Mouse (Mus musculus): ENCODE data around the gene Lyl1. TPM values are rescaled to one million over a fixed set of nuclear protein-coding genes. Genes with fewer than 3 reads are reported as not detected.
A peak's percentile ranks its signal among the peaks of the same experiment; 100 is the strongest.

The Lyl1 gene
- polyA plus RNA-seq, 1 experiment from 2014 or later: 5.0 TPM

- H3K27me3 ChIP-seq (ENCODE audit: control insufficient read depth, insufficient read depth, low read length): peaks cover 25% of the 10 kb centered on the region
- ATAC-seq (replicated peaks; ENCODE audit: low FRiP score): no peak
- no peak overlapping the region for H3K27ac ChIP-seq (ENCODE audit: low read depth, low read length)
- no peaks in the 10 kb centered on the region; the same call in 1 of the 2 replicates for H3K36me3 ChIP-seq (ENCODE audit: control insufficient read depth, insufficient read depth, low read length)
- H3K9me3 ChIP-seq (ENCODE audit: control insufficient read depth, low read length): no peaks in the 10 kb centered on the region
- DNase-seq (ENCODE audit: low spot score): no peak
- 93% methylated on average over 5 of the region's 5 CpGs for WGBS
- no peak overlapping the region for H3K4me2 ChIP-seq (ENCODE audit: low read depth, low read length, severe bottlenecking)
- no peak overlapping the region for H3K4me3 ChIP-seq (ENCODE audit: low read depth, low read length)
- peaks cover 35% of the 10 kb centered on the region for H3K4me1 ChIP-seq (replicated peaks; ENCODE audit: control insufficient read depth, insufficient read depth, low read length)
- H3K9ac ChIP-seq (ENCODE audit: low read length): no peak overlapping the region
Measured at GRCm38 (mm10) chr8:84718476-84718875, 17.2 kb downstream of the Lyl1 start.

GRCm38 (mm10) chr8:84718959-84719690, 17.9 kb downstream of the Lyl1 start:
- DNase-seq (ENCODE audit: low spot score): no peak
- no peak overlapping the region for H3K27ac ChIP-seq (ENCODE audit: low read depth, low read length)
- H3K9me3 ChIP-seq (ENCODE audit: control insufficient read depth, low read length): no peaks in the 10 kb centered on the region
- no peak for ATAC-seq (replicated peaks; ENCODE audit: low FRiP score)
- H3K4me1 ChIP-seq (replicated peaks; ENCODE audit: control insufficient read depth, insufficient read depth, low read length): peaks cover 35% of the 10 kb centered on the region
- 91% methylated on average over 5 of the region's 5 CpGs for WGBS
- H3K27me3 ChIP-seq (ENCODE audit: control insufficient read depth, insufficient read depth, low read length): peaks cover 22% of the 10 kb centered on the region
- H3K4me3 ChIP-seq (ENCODE audit: low read depth, low read length): no peak overlapping the region
- H3K9ac ChIP-seq (ENCODE audit: low read length): no peak overlapping the region
- no peak overlapping the region for H3K4me2 ChIP-seq (ENCODE audit: low read depth, low read length, severe bottlenecking)
- H3K36me3 ChIP-seq (ENCODE audit: control insufficient read depth, insufficient read depth, low read length): no peaks in the 10 kb centered on the region; the same call in 1 of the 2 replicates

- Histone ChIP-seq H3K9ac (ENCODE audit: low read length) (peak overlapping the region; percentile 43), H3K36me3 (ENCODE audit: control insufficient read depth, insufficient read depth, low read length) (no peaks in the 10 kb centered on the region; the same call in 1 of the 2 replicates), H3K9me3 (ENCODE audit: control insufficient read depth, low read length) (no peaks in the 10 kb centered on the region), H3K4me3 (ENCODE audit: low read depth, low read length) (no peak overlapping the region), H3K4me2 (ENCODE audit: low read depth, low read length, severe bottlenecking) (no peak overlapping the region), H3K27ac (ENCODE audit: low read depth, low read length) (peak overlapping the region; percentile 58), H3K27me3 (ENCODE audit: control insufficient read depth, insufficient read depth, low read length) (peaks cover 8% of the 10 kb centered on the region; the same call in 1 of the 2 replicates), H3K4me1 (replicated peaks; ENCODE audit: control insufficient read depth, insufficient read depth, low read length) (peaks cover 25% of the 10 kb centered on the region)
- ATAC-seq (replicated peaks; ENCODE audit: low FRiP score) (peak; percentile 24; the same call in 1 of the 2 replicates), DNase-seq (ENCODE audit: low spot score) (no peak)
- 73% methylated on average over 6 of the region's 6 CpGs for WGBS
Measured at GRCm38 (mm10) chr8:84722530-84722849, 21.2 kb downstream of the Lyl1 start.

GRCm38 (mm10) chr8:84722850-84723570, 21.8 kb downstream of the Lyl1 start, which contains the start of gene G430095P16Rik:
G430095P16Rik (plus strand) TSS chr8:84723007.
- WGBS: 18% methylated on average over 10 of the region's 10 CpGs
- ATAC-seq (replicated peaks; ENCODE audit: low FRiP score) (peak; percentile 76), DNase-seq (ENCODE audit: low spot score) (peak; percentile 76)
- Histone ChIP-seq H3K9me3 (ENCODE audit: control insufficient read depth, low read length) (no peaks in the 10 kb centered on the region), H3K4me2 (ENCODE audit: low read depth, low read length, severe bottlenecking) (peak within 1 kb of the TSS; percentile 6), H3K4me1 (replicated peaks; ENCODE audit: control insufficient read depth, insufficient read depth, low read length) (peaks cover 25% of the 10 kb centered on the region), H3K4me3 (ENCODE audit: low read depth, low read length) (no peak within 1 kb of the TSS), H3K36me3 (ENCODE audit: control insufficient read depth, insufficient read depth, low read length) (no peaks in the 10 kb centered on the region; the same call in 1 of the 2 replicates), H3K27me3 (ENCODE audit: control insufficient read depth, insufficient read depth, low read length) (peaks cover 7% of the 10 kb centered on the region; the same call in 1 of the 2 replicates), H3K27ac (ENCODE audit: low read depth, low read length) (peak within 1 kb of the TSS; percentile 58), H3K9ac (ENCODE audit: low read length) (peak within 1 kb of the TSS; percentile 43)

- Histone ChIP-seq H3K4me1 (replicated peaks; ENCODE audit: control insufficient read depth, insufficient read depth, low read length) (peaks cover 30% of the 10 kb centered on the region), H3K9ac (ENCODE audit: low read length) (peak overlapping the region; percentile 43; the same call in 1 of the 2 replicates), H3K27ac (ENCODE audit: low read depth, low read length) (peak overlapping the region; percentile 58), H3K27me3 (ENCODE audit: control insufficient read depth, insufficient read depth, low read length) (peaks cover 7% of the 10 kb centered on the region; the same call in 1 of the 2 replicates), H3K4me3 (ENCODE audit: low read depth, low read length) (no peak overlapping the region), H3K36me3 (ENCODE audit: control insufficient read depth, insufficient read depth, low read length) (no peaks in the 10 kb centered on the region; the same call in 1 of the 2 replicates), H3K4me2 (ENCODE audit: low read depth, low read length, severe bottlenecking) (peak overlapping the region; percentile 6), H3K9me3 (ENCODE audit: control insufficient read depth, low read length) (no peaks in the 10 kb centered on the region)
- ATAC-seq (replicated peaks; ENCODE audit: low FRiP score) (no peak), DNase-seq (ENCODE audit: low spot score) (no peak)
- WGBS: 22% methylated on average over 7 of the region's 7 CpGs
Measured at GRCm38 (mm10) chr8:84723571-84723900, 22.3 kb downstream of the Lyl1 start.

- no peak overlapping the region for H3K27ac ChIP-seq (ENCODE audit: low read depth, low read length)
- H3K36me3 ChIP-seq (ENCODE audit: control insufficient read depth, insufficient read depth, low read length): no peaks in the 10 kb centered on the region; the same call in 1 of the 2 replicates
- no peak overlapping the region for H3K4me2 ChIP-seq (ENCODE audit: low read depth, low read length, severe bottlenecking)
- peak overlapping the region; percentile 16; the same call in 1 of the 2 replicates for H3K9ac ChIP-seq (ENCODE audit: low read length)
- DNase-seq (ENCODE audit: low spot score) (no peak), ATAC-seq (replicated peaks; ENCODE audit: low FRiP score) (no peak)
- H3K4me3 ChIP-seq (ENCODE audit: low read depth, low read length): no peak overlapping the region
- peaks cover 7% of the 10 kb centered on the region; the same call in 1 of the 2 replicates for H3K27me3 ChIP-seq (ENCODE audit: control insufficient read depth, insufficient read depth, low read length)
- peaks cover 32% of the 10 kb centered on the region for H3K4me1 ChIP-seq (replicated peaks; ENCODE audit: control insufficient read depth, insufficient read depth, low read length)
- 60% methylated on average over 9 of the region's 9 CpGs for WGBS
- H3K9me3 ChIP-seq (ENCODE audit: control insufficient read depth, low read length): no peaks in the 10 kb centered on the region
Measured at GRCm38 (mm10) chr8:84724683-84725082, 23.4 kb downstream of the Lyl1 start.

- Histone ChIP-seq H3K9ac (ENCODE audit: low read length) (peak overlapping the region; percentile 20; the same call in 1 of the 2 replicates), H3K36me3 (ENCODE audit: control insufficient read depth, insufficient read depth, low read length) (no peaks in the 10 kb centered on the region; the same call in 1 of the 2 replicates), H3K4me2 (ENCODE audit: low read depth, low read length, severe bottlenecking) (no peak overlapping the region), H3K27ac (ENCODE audit: low read depth, low read length) (no peak overlapping the region), H3K27me3 (ENCODE audit: control insufficient read depth, insufficient read depth, low read length) (peaks cover 4% of the 10 kb centered on the region; the same call in 1 of the 2 replicates), H3K4me1 (replicated peaks; ENCODE audit: control insufficient read depth, insufficient read depth, low read length) (peaks cover 35% of the 10 kb centered on the region), H3K4me3 (ENCODE audit: low read depth, low read length) (no peak overlapping the region), H3K9me3 (ENCODE audit: control insufficient read depth, low read length) (no peaks in the 10 kb centered on the region)
- 62% methylated on average over 10 of the region's 10 CpGs for WGBS
- DNase-seq (ENCODE audit: low spot score) (no peak), ATAC-seq (replicated peaks; ENCODE audit: low FRiP score) (no peak)
Measured at GRCm38 (mm10) chr8:84725246-84725940, 24.1 kb downstream of the Lyl1 start.

- DNase-seq (ENCODE audit: low spot score) (no peak), ATAC-seq (replicated peaks; ENCODE audit: low FRiP score) (no peak)
- WGBS: 21% methylated on average over 3 of the region's 3 CpGs
- peaks cover 4% of the 10 kb centered on the region; the same call in 1 of the 2 replicates for H3K27me3 ChIP-seq (ENCODE audit: control insufficient read depth, insufficient read depth, low read length)
- H3K4me1 ChIP-seq (replicated peaks; ENCODE audit: control insufficient read depth, insufficient read depth, low read length): peaks cover 41% of the 10 kb centered on the region
- no peak overlapping the region for H3K27ac ChIP-seq (ENCODE audit: low read depth, low read length)
- no peaks in the 10 kb centered on the region; the same call in 1 of the 2 replicates for H3K36me3 ChIP-seq (ENCODE audit: control insufficient read depth, insufficient read depth, low read length)
- no peak overlapping the region for H3K4me3 ChIP-seq (ENCODE audit: low read depth, low read length)
- H3K4me2 ChIP-seq (ENCODE audit: low read depth, low read length, severe bottlenecking): no peak overlapping the region
- no peaks in the 10 kb centered on the region for H3K9me3 ChIP-seq (ENCODE audit: control insufficient read depth, low read length)
- peak overlapping the region; percentile 20; the same call in 1 of the 2 replicates for H3K9ac ChIP-seq (ENCODE audit: low read length)
Measured at GRCm38 (mm10) chr8:84725941-84726259, 24.6 kb downstream of the Lyl1 start.

Measured in forebrain, embryonic 11.5 days (tissue).